Mouse (Mus musculus): Measurements from ENCODE around the gene Ankrd44.

The Ankrd44 gene

GRCm38 (mm10) chr1:54847238-54847637, 78.9 kb downstream of the Ankrd44 start:
- DNase-seq (ENCODE audit: low spot score in 2 of 2): no peak

GRCm38 (mm10) chr1:54846346-54847000, 79.7 kb downstream of the Ankrd44 start:
- no peak for DNase-seq (ENCODE audit: low spot score in 2 of 2)

- no peak for DNase-seq (ENCODE audit: low spot score in 2 of 2)
Observed at GRCm38 (mm10) chr1:54844361-54844760, 81.8 kb downstream of the Ankrd44 start.

- no peak for DNase-seq (ENCODE audit: low spot score in 2 of 2)
Observed at GRCm38 (mm10) chr1:54842765-54843461, 83.3 kb downstream of the Ankrd44 start.

- DNase-seq (ENCODE audit: low spot score in 2 of 2): peak; percentile 69 to 77
Observed at GRCm38 (mm10) chr1:54841788-54842187, 84.4 kb downstream of the Ankrd44 start.

- DNase-seq (ENCODE audit: low spot score in 2 of 2): no peak
Observed at GRCm38 (mm10) chr1:54840040-54840439, 86.1 kb downstream of the Ankrd44 start.

GRCm38 (mm10) chr1:54838486-54838805, 87.7 kb downstream of the Ankrd44 start:
- no peak for DNase-seq (ENCODE audit: low spot score in 2 of 2)

- no peak for DNase-seq (ENCODE audit: low spot score in 2 of 2)
Observed at GRCm38 (mm10) chr1:54837721-54838485, 88.3 kb downstream of the Ankrd44 start.

- DNase-seq (ENCODE audit: low spot score in 2 of 2): no peak
Observed at GRCm38 (mm10) chr1:54835661-54836205, 90.5 kb downstream of the Ankrd44 start.

GRCm38 (mm10) chr1:54833221-54833620, 93.0 kb downstream of the Ankrd44 start:
- DNase-seq (ENCODE audit: low spot score in 2 of 2): no peak

- peak in 1 of 2 experiments; percentile 85 for DNase-seq (ENCODE audit: low spot score in 2 of 2)
Observed at GRCm38 (mm10) chr1:54832765-54833164, 93.4 kb downstream of the Ankrd44 start.

GRCm38 (mm10) chr1:54830223-54830622, 96.0 kb downstream of the Ankrd44 start:
- DNase-seq (ENCODE audit: low spot score in 2 of 2): no peak

- DNase-seq (ENCODE audit: low spot score in 2 of 2): no peak
Observed at GRCm38 (mm10) chr1:54829681-54830213, 96.4 kb downstream of the Ankrd44 start.

- DNase-seq (ENCODE audit: low spot score in 2 of 2): no peak
Observed at GRCm38 (mm10) chr1:54827827-54828226, 98.4 kb downstream of the Ankrd44 start.

- no peak for DNase-seq (ENCODE audit: low spot score in 2 of 2)
Observed at GRCm38 (mm10) chr1:54827351-54827750, 98.8 kb downstream of the Ankrd44 start.

GRCm38 (mm10) chr1:54826426-54826986, 99.7 kb downstream of the Ankrd44 start:
- no peak for DNase-seq (ENCODE audit: low spot score in 2 of 2)

- DNase-seq (ENCODE audit: low spot score in 2 of 2): no peak
Observed at GRCm38 (mm10) chr1:54825718-54826425, 100.3 kb downstream of the Ankrd44 start.

- DNase-seq (ENCODE audit: low spot score in 2 of 2): no peak
Observed at GRCm38 (mm10) chr1:54824106-54824808, 101.9 kb downstream of the Ankrd44 start.

GRCm38 (mm10) chr1:54821797-54822196, 104.4 kb downstream of the Ankrd44 start:
- DNase-seq (ENCODE audit: low spot score in 2 of 2): no peak

GRCm38 (mm10) chr1:54815206-54815855, 110.9 kb downstream of the Ankrd44 start:
- DNase-seq (ENCODE audit: low spot score in 2 of 2): no peak

Data from thymus, postnatal 10 days (tissue).